In genomic region chr3:131312340-131312739, GRCm38 (mm10) we compare ENCODE assay signal across 15 mouse cellular contexts. TPM values are rescaled to one million over a fixed set of nuclear protein-coding genes. Genes with fewer than 3 reads are reported as not detected.
"Had no signal": no experiment of that assay in that cellular context is flagged by ENCODE, and none has a peak within 500 bp of the region (broad histone marks: within the 10 kb centered on the region; RNA-seq: fewer than 3 reads in every experiment).

No protein-coding gene starts in this region.

- H3K27me3 ChIP-seq: limb, embryonic 13.5 days; midbrain, embryonic 13.5 days; neural tube, embryonic 12.5 days had no signal

- H3K9ac ChIP-seq: limb, embryonic 13.5 days; midbrain, embryonic 13.5 days; neural tube, embryonic 12.5 days had no signal

- H3K27ac ChIP-seq: kidney, postnatal 0 days; limb, embryonic 13.5 days; midbrain, embryonic 13.5 days; neural tube, embryonic 12.5 days had no signal

- ATAC-seq: midbrain, embryonic 13.5 days had no signal

- H3K4me2 ChIP-seq: limb, embryonic 13.5 days; midbrain, embryonic 13.5 days; neural tube, embryonic 12.5 days had no signal

- H3K4me1 ChIP-seq: midbrain, embryonic 13.5 days; neural tube, embryonic 12.5 days had no signal

- DNase-seq: kidney, adult 11 months; kidney, adult 9 months; kidney, postnatal 36 days; layer of hippocampus, adult 9-11 months; layer of hippocampus, postnatal 36 days; lung, adult 18-20 months; spleen, adult 18-20 months; thymus, adult 2 months; thymus, postnatal 25 days had no signal

- H3K36me3 ChIP-seq: limb, embryonic 13.5 days; midbrain, embryonic 13.5 days; neural tube, embryonic 12.5 days had no signal

- H3K4me3 ChIP-seq: limb, embryonic 13.5 days; midbrain, embryonic 13.5 days; myocyte; neural tube, embryonic 12.5 days had no signal

RNA-seq across cellular contexts. Expression of gene Cyp2u1, which starts 9.3 kb away (rescaled TPM):
- total RNA-seq: neutrophil, adult 5-6 weeks had no signal
